Mouse (Mus musculus): ENCODE data around the gene Plxdc1. TPM values are rescaled to one million over a fixed set of nuclear protein-coding genes. Genes with fewer than 3 reads are reported as not detected.

Plxdc1 gene
- polyA plus RNA-seq, 1 experiment from 2014 or later: not detected

DNA sequence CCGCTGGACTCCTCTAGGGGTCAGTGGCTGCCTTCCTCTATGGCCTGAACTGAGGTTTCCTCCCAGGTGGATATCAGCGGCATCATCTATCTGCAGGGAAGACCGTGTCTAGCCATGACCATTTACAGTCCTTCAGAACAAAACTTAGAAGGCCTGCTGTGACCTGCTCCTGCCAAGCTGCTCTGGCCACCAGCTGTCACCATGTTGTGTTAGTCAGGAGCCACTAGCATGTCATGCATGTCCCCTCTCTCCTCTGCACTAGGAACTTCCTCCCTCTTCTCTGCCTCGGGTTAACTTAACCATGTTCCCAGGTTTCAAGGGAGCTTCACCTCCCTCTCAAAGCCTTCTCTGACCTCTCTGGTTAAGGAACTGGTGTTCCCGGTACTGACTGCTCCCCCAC, 13.5 kb upstream of the Plxdc1 start:
- no peak for ATAC-seq (replicated peaks; ENCODE audit: insufficient number of reproducible peaks, low FRiP score, low TSS enrichment)
- Histone ChIP-seq H3K4me1 (ENCODE audit: control insufficient read depth, insufficient read depth, low read length) (peaks cover 18% of the 10 kb centered on the region), H3K4me3 (ENCODE audit: low read depth, low read length) (no peak overlapping the region), H3K4me2 (no peak overlapping the region), H3K9ac (ENCODE audit: low read depth, low read length) (no peak overlapping the region), H3K36me3 (ENCODE audit: control insufficient read depth, insufficient read depth, low read length) (no peaks in the 10 kb centered on the region), H3K9me3 (replicated peaks; ENCODE audit: control insufficient read depth, low read length) (no peaks in the 10 kb centered on the region), H3K27me3 (ENCODE audit: control insufficient read depth, insufficient read depth, low read length) (peaks cover 49% of the 10 kb centered on the region), H3K27ac (ENCODE audit: low read depth, low read length) (no peak overlapping the region)
- 59% methylated on average over 5 of the region's 5 CpGs for WGBS (ENCODE audit: insufficient replicate concordance)

- no peak overlapping the region for H3K9ac ChIP-seq (ENCODE audit: low read depth, low read length)
- no peak overlapping the region for H3K4me3 ChIP-seq (ENCODE audit: low read depth, low read length)
- no peak for ATAC-seq (replicated peaks; ENCODE audit: insufficient number of reproducible peaks, low FRiP score, low TSS enrichment)
- H3K4me2 ChIP-seq: no peak overlapping the region
- H3K9me3 ChIP-seq (replicated peaks; ENCODE audit: control insufficient read depth, low read length): no peaks in the 10 kb centered on the region
- WGBS (ENCODE audit: insufficient replicate concordance): 50% methylated on average over 7 of the region's 7 CpGs
- H3K36me3 ChIP-seq (ENCODE audit: control insufficient read depth, insufficient read depth, low read length): no peaks in the 10 kb centered on the region
- H3K4me1 ChIP-seq (ENCODE audit: control insufficient read depth, insufficient read depth, low read length): peaks cover 17% of the 10 kb centered on the region
- H3K27me3 ChIP-seq (ENCODE audit: control insufficient read depth, insufficient read depth, low read length): peaks cover 47% of the 10 kb centered on the region
- no peak overlapping the region for H3K27ac ChIP-seq (ENCODE audit: low read depth, low read length)
These were observed 12.8 kb upstream of the Plxdc1 start for GRCm38 (mm10) chr11:97998898-97999608.

GRCm38 (mm10) chr11:97998074-97998793, 12.0 kb upstream of the Plxdc1 start:
- peaks cover 13% of the 10 kb centered on the region for H3K4me1 ChIP-seq (ENCODE audit: control insufficient read depth, insufficient read depth, low read length)
- no peak overlapping the region for H3K9ac ChIP-seq (ENCODE audit: low read depth, low read length)
- H3K27ac ChIP-seq (ENCODE audit: low read depth, low read length): no peak overlapping the region
- WGBS (ENCODE audit: insufficient replicate concordance): 77% methylated on average over 11 of the region's 11 CpGs
- peaks cover 45% of the 10 kb centered on the region for H3K27me3 ChIP-seq (ENCODE audit: control insufficient read depth, insufficient read depth, low read length)
- no peaks in the 10 kb centered on the region for H3K9me3 ChIP-seq (replicated peaks; ENCODE audit: control insufficient read depth, low read length)
- no peaks in the 10 kb centered on the region for H3K36me3 ChIP-seq (ENCODE audit: control insufficient read depth, insufficient read depth, low read length)
- no peak overlapping the region for H3K4me3 ChIP-seq (ENCODE audit: low read depth, low read length)
- H3K4me2 ChIP-seq: no peak overlapping the region
- ATAC-seq (replicated peaks; ENCODE audit: insufficient number of reproducible peaks, low FRiP score, low TSS enrichment): no peak

GRCm38 (mm10) chr11:97997387-97997960, 11.2 kb upstream of the Plxdc1 start:
- H3K9me3 ChIP-seq (replicated peaks; ENCODE audit: control insufficient read depth, low read length): no peaks in the 10 kb centered on the region
- H3K27me3 ChIP-seq (ENCODE audit: control insufficient read depth, insufficient read depth, low read length): peaks cover 40% of the 10 kb centered on the region
- H3K4me1 ChIP-seq (ENCODE audit: control insufficient read depth, insufficient read depth, low read length): peaks cover 7% of the 10 kb centered on the region
- H3K4me3 ChIP-seq (ENCODE audit: low read depth, low read length): no peak overlapping the region
- WGBS (ENCODE audit: insufficient replicate concordance): 68% methylated on average over 8 of the region's 8 CpGs
- H3K9ac ChIP-seq (ENCODE audit: low read depth, low read length): no peak overlapping the region
- H3K4me2 ChIP-seq: no peak overlapping the region
- H3K36me3 ChIP-seq (ENCODE audit: control insufficient read depth, insufficient read depth, low read length): no peaks in the 10 kb centered on the region
- no peak for ATAC-seq (replicated peaks; ENCODE audit: insufficient number of reproducible peaks, low FRiP score, low TSS enrichment)
- no peak overlapping the region for H3K27ac ChIP-seq (ENCODE audit: low read depth, low read length)

GRCm38 (mm10) chr11:97996691-97997090, 10.4 kb upstream of the Plxdc1 start:
- no peaks in the 10 kb centered on the region for H3K36me3 ChIP-seq (ENCODE audit: control insufficient read depth, insufficient read depth, low read length)
- ATAC-seq (replicated peaks; ENCODE audit: insufficient number of reproducible peaks, low FRiP score, low TSS enrichment): no peak
- H3K27ac ChIP-seq (ENCODE audit: low read depth, low read length): no peak overlapping the region
- H3K9me3 ChIP-seq (replicated peaks; ENCODE audit: control insufficient read depth, low read length): no peaks in the 10 kb centered on the region
- H3K4me2 ChIP-seq: no peak overlapping the region
- peaks cover 7% of the 10 kb centered on the region; the same call in 1 of the 2 replicates for H3K4me1 ChIP-seq (ENCODE audit: control insufficient read depth, insufficient read depth, low read length)
- H3K27me3 ChIP-seq (ENCODE audit: control insufficient read depth, insufficient read depth, low read length): peaks cover 37% of the 10 kb centered on the region
- 55% methylated on average over 1 of the region's 1 CpGs for WGBS (ENCODE audit: insufficient replicate concordance)
- H3K9ac ChIP-seq (ENCODE audit: low read depth, low read length): no peak overlapping the region
- H3K4me3 ChIP-seq (ENCODE audit: low read depth, low read length): no peak overlapping the region

- Histone ChIP-seq H3K4me1 (ENCODE audit: control insufficient read depth, insufficient read depth, low read length) (peaks cover 7% of the 10 kb centered on the region; the same call in 1 of the 2 replicates), H3K27me3 (ENCODE audit: control insufficient read depth, insufficient read depth, low read length) (peaks cover 28% of the 10 kb centered on the region), H3K9ac (ENCODE audit: low read depth, low read length) (peak within 1 kb of the TSS; percentile 47), H3K4me3 (ENCODE audit: low read depth, low read length) (peak within 1 kb of the TSS; percentile 49), H3K36me3 (ENCODE audit: control insufficient read depth, insufficient read depth, low read length) (no peaks in the 10 kb centered on the region), H3K9me3 (replicated peaks; ENCODE audit: control insufficient read depth, low read length) (no peaks in the 10 kb centered on the region), H3K4me2 (peak within 1 kb of the TSS; percentile 95), H3K27ac (ENCODE audit: low read depth, low read length) (no peak within 1 kb of the TSS)
- ATAC-seq (replicated peaks; ENCODE audit: insufficient number of reproducible peaks, low FRiP score, low TSS enrichment): no peak
- 2% methylated on average over 25 of the region's 26 CpGs for WGBS (ENCODE audit: insufficient replicate concordance)
These were observed 9.5 kb upstream of the Plxdc1 start, which contains the start of gene Arl5c for GRCm38 (mm10) chr11:97995564-97996288. TSS of gene Arl5c (minus strand) at chr11:97996181.

DNA sequence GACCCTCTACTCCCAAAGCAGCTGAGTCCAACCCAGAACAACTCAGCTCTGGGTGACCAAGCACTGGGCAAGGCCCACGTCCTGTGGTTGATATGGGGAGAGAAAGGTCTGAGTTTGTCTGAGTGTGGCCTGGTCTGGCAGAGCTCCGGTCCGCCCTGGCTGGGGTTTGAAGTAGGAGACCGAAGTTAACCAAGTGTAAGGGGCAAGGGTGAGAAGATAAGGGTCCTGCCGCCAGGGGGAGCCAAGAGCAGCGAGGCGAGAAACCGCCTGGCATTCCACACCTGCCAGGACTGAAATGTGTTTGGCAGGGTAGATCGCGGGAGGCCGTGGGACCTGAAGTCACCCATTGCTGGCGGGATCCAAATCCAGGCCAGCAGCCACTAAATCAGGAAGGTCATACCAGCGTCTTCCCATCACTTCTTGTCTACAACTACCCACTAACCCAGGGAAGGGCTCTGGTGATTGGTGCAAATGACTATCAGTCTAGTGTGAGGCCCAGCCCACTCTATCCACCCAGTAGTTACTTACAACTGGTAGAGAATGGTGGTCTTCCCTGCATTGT, 8.4 kb upstream of the Plxdc1 start:
- H3K27me3 ChIP-seq (ENCODE audit: control insufficient read depth, insufficient read depth, low read length): peaks cover 21% of the 10 kb centered on the region
- peak overlapping the region; percentile 49 for H3K4me3 ChIP-seq (ENCODE audit: low read depth, low read length)
- no peaks in the 10 kb centered on the region for H3K36me3 ChIP-seq (ENCODE audit: control insufficient read depth, insufficient read depth, low read length)
- WGBS (ENCODE audit: insufficient replicate concordance): 5% methylated on average over 13 of the region's 13 CpGs
- no peaks in the 10 kb centered on the region for H3K9me3 ChIP-seq (replicated peaks; ENCODE audit: control insufficient read depth, low read length)
- H3K9ac ChIP-seq (ENCODE audit: low read depth, low read length): no peak overlapping the region
- H3K4me2 ChIP-seq: peak overlapping the region; percentile 95
- H3K4me1 ChIP-seq (ENCODE audit: control insufficient read depth, insufficient read depth, low read length): peaks cover 14% of the 10 kb centered on the region
- no peak for ATAC-seq (replicated peaks; ENCODE audit: insufficient number of reproducible peaks, low FRiP score, low TSS enrichment)
- H3K27ac ChIP-seq (ENCODE audit: low read depth, low read length): no peak overlapping the region

- Histone ChIP-seq H3K4me2 (peak overlapping the region; percentile 77), H3K4me3 (ENCODE audit: low read depth, low read length) (peak overlapping the region; percentile 90), H3K36me3 (ENCODE audit: control insufficient read depth, insufficient read depth, low read length) (no peaks in the 10 kb centered on the region), H3K9me3 (replicated peaks; ENCODE audit: control insufficient read depth, low read length) (no peaks in the 10 kb centered on the region), H3K27ac (ENCODE audit: low read depth, low read length) (peak overlapping the region; percentile 86), H3K4me1 (ENCODE audit: control insufficient read depth, insufficient read depth, low read length) (peaks cover 17% of the 10 kb centered on the region), H3K9ac (ENCODE audit: low read depth, low read length) (peak overlapping the region; percentile 88), H3K27me3 (ENCODE audit: control insufficient read depth, insufficient read depth, low read length) (peaks cover 41% of the 10 kb centered on the region)
- peak; percentile 85 for ATAC-seq (replicated peaks; ENCODE audit: insufficient number of reproducible peaks, low FRiP score, low TSS enrichment)
- under 1% methylated on average over 26 of the region's 26 CpGs for WGBS (ENCODE audit: insufficient replicate concordance)
These were observed 2.4 kb upstream of the Plxdc1 start for GRCm38 (mm10) chr11:97988530-97989096.

Data from heart, embryonic 11.5 days (tissue).